Mouse (Mus musculus): ENCODE results near the gene Bhlhe41. TPM values are rescaled to one million over a fixed set of nuclear protein-coding genes. Genes with fewer than 3 reads are reported as not detected.

Gene Bhlhe41
- 10 to 100 TPM; 42.8 to 74.8 (median 45.1) TPM for total RNA-seq (2022)

GRCm38 (mm10) chr6:145865289-145865885 is at the start of gene Bhlhe41:
Gene Bhlhe41, minus strand, starts transcription at chr6:145865558.
- DNase-seq (ENCODE audit: low spot score in 2 of 2), result peak; percentile 67 to 79

- DNase-seq (ENCODE audit: low spot score in 2 of 2), result no peak
These were observed 46.9 kb upstream of the Bhlhe41 start for GRCm38 (mm10) chr6:145912232-145912631.

GRCm38 (mm10) chr6:145910469-145911426 is 45.4 kb upstream of the Bhlhe41 start:
- DNase-seq (ENCODE audit: low spot score in 2 of 2), result no peak

- no peak for DNase-seq (ENCODE audit: low spot score in 2 of 2)
These were observed 44.6 kb upstream of the Bhlhe41 start for GRCm38 (mm10) chr6:145909943-145910342.

GRCm38 (mm10) chr6:145906096-145906890 is 40.9 kb upstream of the Bhlhe41 start:
- DNase-seq (ENCODE audit: low spot score in 2 of 2), result no peak

GRCm38 (mm10) chr6:145904616-145905015 is 39.3 kb upstream of the Bhlhe41 start:
- no peak for DNase-seq (ENCODE audit: low spot score in 2 of 2)

- DNase-seq (ENCODE audit: low spot score in 2 of 2), result no peak
These were observed 38.8 kb upstream of the Bhlhe41 start for GRCm38 (mm10) chr6:145904169-145904568.

- DNase-seq (ENCODE audit: low spot score in 2 of 2), result no peak
These were observed 29.4 kb upstream of the Bhlhe41 start for GRCm38 (mm10) chr6:145894669-145895342.

- DNase-seq (ENCODE audit: low spot score in 2 of 2), result no peak
These were observed 28.1 kb upstream of the Bhlhe41 start for GRCm38 (mm10) chr6:145893366-145894021.

GRCm38 (mm10) chr6:145892381-145893265 is 27.3 kb upstream of the Bhlhe41 start:
- DNase-seq (ENCODE audit: low spot score in 2 of 2), result no peak

- no peak for DNase-seq (ENCODE audit: low spot score in 2 of 2)
These were observed 26.6 kb upstream of the Bhlhe41 start for GRCm38 (mm10) chr6:145891951-145892350.

- DNase-seq (ENCODE audit: low spot score in 2 of 2), result no peak
These were observed 22.4 kb upstream of the Bhlhe41 start for GRCm38 (mm10) chr6:145887719-145888118.

GRCm38 (mm10) chr6:145886277-145886676 is 20.9 kb upstream of the Bhlhe41 start:
- DNase-seq (ENCODE audit: low spot score in 2 of 2), result no peak

GRCm38 (mm10) chr6:145885069-145885468 is 19.7 kb upstream of the Bhlhe41 start:
- no peak for DNase-seq (ENCODE audit: low spot score in 2 of 2)

GRCm38 (mm10) chr6:145883668-145884067 is 18.3 kb upstream of the Bhlhe41 start:
- DNase-seq (ENCODE audit: low spot score in 2 of 2), result no peak

GRCm38 (mm10) chr6:145883010-145883409 is 17.7 kb upstream of the Bhlhe41 start:
- no peak for DNase-seq (ENCODE audit: low spot score in 2 of 2)

- no peak for DNase-seq (ENCODE audit: low spot score in 2 of 2)
These were observed 15.3 kb upstream of the Bhlhe41 start for GRCm38 (mm10) chr6:145880609-145881008.

- no peak for DNase-seq (ENCODE audit: low spot score in 2 of 2)
These were observed 11.8 kb upstream of the Bhlhe41 start for GRCm38 (mm10) chr6:145876986-145877735.

GRCm38 (mm10) chr6:145873354-145873753 is 8.0 kb upstream of the Bhlhe41 start:
- DNase-seq (ENCODE audit: low spot score in 2 of 2), result no peak
